Mouse (Mus musculus) cerebellum, postnatal 14 days (tissue): ENCODE measurements around the gene Gck.

Experiments
- DNase-seq, 2 experiments: peaks; one replicate each; pipeline ENCODE4 v3.0.0; 2021; ENCODE audit warnings: mixed read lengths in 2 of 2

The Gck gene

DNA sequence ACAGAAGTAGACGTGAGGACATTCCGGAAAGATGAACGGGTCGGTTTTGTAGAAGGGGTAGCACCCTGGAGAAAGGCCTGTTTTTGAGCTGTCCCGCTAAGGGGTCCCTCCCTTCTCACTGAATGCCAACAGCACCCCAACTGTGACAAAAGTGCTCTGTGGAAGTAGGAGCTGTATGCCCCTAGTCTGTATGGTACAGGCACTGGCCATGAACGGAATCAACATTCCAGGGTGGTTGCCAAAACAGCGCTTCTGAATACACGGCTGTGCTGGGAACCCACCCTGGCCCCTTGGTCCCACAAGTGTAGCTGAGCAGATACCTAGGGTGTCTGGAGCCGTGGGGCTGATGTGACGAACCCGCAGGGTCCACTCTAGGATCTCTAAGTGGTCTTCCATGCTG lies 77.2 kb downstream of the Gck start:
- DNase-seq: no peak

DNA sequence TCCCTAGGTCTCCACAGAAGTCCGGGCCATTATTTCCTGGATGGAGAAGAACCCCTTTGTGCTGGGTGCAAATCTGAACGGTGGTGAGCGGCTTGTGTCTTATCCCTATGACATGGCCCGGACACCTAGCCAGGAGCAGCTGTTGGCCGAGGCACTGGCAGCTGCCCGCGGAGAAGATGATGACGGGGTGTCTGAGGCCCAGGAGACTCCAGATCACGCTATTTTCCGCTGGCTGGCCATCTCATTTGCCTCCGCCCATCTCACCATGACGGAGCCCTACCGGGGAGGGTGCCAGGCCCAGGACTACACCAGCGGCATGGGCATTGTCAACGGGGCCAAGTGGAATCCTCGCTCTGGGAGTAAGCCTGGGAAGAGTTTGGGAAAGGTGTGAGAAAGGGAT lies 79.8 kb downstream of the Gck start:
- no peak for DNase-seq

GRCm38 (mm10) chr11:5869331-5869730 lies 80.5 kb downstream of the Gck start:
- DNase-seq: peak in 1 of 2 experiments; percentile 56

DNA sequence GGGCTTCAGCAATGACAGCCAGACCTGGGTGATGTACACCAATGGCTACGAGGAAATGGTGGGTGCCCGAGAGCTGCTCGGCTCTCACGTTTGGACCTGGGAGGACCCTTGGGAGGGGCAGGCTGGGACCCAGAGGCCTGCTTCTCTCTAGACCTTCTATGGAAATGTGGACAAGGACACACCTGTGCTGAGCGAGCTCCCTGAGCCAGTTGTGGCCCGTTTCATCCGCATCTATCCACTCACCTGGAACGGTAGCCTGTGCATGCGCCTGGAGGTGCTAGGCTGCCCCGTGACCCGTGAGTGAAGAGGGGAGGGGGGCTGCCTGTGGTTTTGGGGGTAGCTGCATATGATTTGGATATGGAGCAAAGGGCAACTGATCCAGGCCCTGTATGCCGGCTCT lies 81.6 kb downstream of the Gck start:
- DNase-seq: no peak

GRCm38 (mm10) chr11:5867196-5867595 lies 82.7 kb downstream of the Gck start:
- DNase-seq: no peak

DNA sequence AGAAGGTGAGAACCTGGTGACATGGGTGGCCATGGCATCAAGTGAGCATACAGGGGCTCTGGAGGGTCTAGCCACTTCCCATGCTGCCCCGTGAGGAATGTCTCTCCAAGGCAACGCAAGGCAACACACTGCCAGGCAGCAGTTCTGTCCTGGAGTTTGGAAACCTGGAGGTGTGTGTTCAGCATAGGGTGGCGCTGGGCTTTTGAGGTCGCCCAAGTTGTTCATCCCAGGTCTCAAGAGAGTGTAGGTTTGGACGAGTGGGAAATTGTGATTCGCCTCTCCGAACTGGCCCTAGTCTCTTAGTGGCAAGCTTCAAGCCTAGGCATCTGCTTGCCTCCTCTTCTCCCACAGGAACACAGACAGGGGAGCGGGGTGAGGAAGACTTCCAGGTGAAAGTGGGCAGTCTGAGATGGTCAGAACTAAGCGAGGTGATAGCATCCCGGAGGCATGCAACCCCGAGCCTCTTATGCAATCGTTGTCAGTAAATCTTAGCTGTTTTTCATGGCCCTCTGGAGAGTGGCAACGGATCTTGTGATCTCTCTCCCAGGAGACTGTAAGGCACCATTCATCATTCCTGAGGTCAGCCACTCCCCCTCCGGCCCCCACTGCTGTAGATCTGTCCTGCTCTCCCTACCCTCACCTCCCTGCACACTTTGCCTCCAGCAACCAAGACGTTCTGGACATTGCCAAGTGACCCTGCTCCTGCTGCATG lies 87.3 kb downstream of the Gck start:
- DNase-seq: no peak

GRCm38 (mm10) chr11:5861678-5862393 lies 88.0 kb downstream of the Gck start, which contains the start of gene Aebp1:
Aebp1 (plus strand) TSS chr11:5861947.
- peak in 1 of 2 experiments; percentile 44 for DNase-seq

DNA sequence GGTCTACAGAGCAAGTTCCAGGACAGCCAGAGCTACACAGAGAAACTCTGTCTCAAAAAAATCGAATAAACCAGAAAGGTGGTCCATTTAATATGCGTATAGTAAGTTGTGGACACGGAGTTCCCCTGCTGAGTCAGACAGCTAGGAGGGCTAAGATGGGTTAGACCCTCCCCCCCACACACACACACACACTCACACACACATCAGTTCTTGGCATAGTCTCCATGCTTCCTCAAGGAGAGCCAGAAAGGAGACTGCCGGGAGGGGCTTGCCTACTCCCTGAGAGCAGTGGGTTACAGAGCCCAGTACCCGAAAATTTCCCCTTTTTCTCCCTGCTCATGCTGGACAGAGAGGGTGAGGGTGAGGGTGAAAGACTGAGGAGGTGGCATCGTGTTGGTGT lies 89.2 kb downstream of the Gck start:
- no peak for DNase-seq

- no peak for DNase-seq
Measured at GRCm38 (mm10) chr11:5859883-5860550, 89.9 kb downstream of the Gck start.

GRCm38 (mm10) chr11:5858723-5859122 lies 91.2 kb downstream of the Gck start:
- no peak for DNase-seq

DNA sequence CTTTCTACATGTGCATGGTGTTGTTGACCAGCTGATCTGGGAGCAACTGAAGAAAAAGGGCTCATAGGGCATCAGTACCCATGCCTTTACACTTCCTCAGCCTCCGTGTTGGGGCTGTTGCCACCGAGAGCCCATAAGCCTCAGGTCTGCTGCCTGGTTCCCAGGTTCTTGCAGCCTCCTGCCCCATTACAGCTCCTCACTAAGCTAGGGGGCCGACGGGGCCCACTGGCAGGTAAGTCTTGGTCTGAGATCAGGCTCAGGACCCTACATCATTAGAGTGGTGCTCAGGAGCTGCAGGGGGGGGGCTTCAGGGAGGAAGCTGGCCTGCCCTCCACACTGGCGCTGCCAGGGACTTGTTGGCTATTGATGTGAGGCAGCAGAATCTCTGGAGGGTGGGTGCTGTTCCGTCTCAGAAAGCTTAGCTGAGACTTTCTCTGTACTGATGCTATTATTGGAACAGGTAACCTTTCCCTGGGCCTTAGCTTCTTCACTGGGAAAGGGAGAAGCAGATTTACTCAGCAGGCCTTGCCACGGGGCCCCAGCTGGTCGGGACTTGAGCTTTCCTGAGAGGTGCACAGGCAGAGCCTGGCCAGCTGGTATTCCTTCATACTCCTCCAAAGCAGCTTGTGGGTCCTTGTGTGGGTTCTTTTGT lies 93.3 kb downstream of the Gck start:
- DNase-seq: no peak

DNA sequence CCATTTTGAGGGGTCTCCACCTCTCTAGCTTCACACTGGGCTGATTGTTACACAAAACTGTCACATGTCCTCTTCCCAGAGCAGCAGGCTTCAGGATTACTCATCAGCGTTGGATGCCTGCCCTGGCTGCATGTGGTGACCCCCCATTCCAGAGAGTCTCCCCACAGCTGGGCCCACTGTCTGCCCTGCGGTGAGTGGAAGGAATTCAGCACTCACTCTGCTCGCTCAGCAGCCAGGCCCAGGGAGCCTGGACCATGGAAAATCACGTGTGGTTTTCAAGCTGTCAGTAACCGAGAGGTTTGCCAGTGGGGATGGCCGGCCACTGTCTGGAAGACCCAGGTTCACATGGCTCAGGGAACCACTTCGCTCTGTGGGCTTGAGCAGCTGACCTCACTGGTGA lies 94.0 kb downstream of the Gck start:
- peak; percentile 52 to 70 for DNase-seq

DNA sequence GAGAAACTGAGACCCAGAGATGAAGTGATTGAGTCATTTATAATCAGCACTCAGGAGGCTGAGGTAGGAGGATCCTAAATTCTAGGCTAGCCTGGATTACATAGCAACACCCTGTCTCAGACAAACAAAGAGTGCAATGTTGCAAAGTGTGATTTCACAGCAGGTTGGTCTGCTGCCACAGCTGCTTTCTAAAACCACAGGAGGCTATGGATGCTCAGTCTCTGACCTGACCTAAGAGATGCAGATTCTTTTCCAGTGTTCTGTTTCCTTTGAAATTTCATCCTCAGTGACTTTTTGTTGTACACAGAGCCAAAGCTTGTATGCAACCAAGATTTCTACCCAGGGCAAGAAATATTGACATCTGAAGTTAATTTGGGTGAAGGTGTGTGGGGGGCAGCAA lies 94.4 kb downstream of the Gck start:
- DNase-seq: no peak

DNA sequence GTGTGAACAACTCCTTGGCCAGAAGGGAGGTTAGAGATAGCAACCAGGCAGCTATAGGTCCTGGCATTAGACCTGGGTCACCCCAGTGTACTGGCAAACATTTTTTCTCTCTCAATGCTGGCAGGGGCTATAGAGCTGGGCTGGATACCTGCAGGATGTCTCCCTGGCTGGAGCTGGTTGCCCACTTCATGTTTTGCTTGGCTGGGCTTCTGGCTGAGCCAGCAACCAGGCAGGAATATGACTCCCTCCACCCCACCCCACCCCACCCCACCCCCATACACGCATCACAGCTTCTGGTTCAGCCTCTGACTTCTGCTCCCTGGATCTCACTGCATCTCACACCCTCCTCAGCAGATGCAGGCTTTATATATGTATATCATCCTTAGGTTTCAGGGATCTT lies 97.6 kb downstream of the Gck start:
- DNase-seq: no peak

DNA sequence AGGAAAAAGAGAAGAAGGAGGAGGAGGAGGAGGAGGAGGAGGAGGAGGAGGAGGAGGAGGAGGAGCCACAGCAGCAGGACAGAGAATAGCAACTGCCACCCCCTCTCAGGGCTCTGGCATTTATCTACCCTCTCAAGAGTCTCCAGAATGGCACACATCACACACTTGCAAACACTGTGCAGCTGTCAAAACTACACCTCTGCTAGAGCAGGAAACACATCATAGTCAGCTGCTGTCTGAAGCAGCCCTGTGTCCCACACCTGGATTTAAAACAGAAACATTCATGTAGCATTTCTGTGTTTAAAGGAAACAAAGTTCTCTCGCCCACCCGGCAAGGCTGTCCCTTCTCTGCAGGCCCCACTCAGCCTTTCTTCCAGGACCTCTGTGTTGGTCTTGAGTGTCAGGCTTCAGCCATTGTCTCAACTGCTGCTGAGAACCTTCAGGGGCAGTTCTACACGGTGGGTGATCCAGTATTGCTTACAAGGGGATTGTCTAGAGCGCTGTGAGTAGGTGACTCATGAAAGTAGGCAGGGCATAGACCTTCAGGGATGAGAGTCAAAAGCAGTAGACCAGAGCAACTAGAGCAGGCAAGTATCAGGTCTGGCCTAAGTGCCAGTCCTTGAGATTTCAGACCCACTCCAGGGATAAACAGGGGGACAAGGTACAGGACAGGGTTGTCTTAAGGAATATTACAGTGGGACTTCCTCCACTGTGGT lies 98.7 kb downstream of the Gck start:
- no peak for DNase-seq
